Comparison of ENCODE assay signal across 8 mouse cellular contexts in the genomic region with DNA sequence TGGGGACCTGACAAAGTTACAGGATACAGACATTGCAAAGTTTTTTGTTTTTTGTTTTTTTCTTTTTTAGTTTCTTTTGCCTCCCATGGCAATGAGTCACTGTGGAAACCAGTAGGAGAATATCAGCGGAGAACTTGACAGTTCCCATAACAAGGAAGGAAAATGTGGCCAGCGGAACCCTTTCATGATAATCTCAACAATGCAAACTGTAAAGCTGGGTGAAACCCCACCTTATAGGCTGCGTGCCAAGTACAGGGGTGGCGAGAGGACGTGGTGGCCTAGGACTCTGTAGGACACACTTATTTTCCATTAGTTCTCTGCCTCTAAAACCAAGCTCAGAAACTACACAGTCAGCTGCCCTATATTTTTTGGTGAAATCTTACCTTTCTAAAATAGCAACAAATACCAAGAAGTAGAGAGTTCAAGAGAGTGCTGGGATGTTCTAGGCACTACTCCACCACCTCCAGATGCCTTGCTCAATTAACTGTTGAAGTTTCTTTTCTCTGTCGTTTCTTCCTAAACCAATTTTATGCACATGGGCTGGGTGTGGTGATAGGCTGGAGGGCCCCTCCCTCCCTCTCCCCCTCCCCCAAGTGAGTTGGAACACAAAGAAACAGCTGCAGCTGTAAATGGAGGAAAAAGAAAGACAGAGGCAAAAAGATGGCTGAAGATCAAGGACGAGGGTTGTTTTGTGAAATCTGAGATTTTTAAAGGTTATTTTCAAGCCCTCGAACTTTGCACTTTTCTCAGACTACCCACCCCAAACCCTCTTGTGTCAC.
DNase-seq lines count a peak whose midpoint lies in the region; ATAC-seq and TF ChIP-seq lines count a peak whose summit lies in the region.

No protein-coding gene starts in this region.

- H3K36me3 ChIP-seq in kidney, postnatal 0 days (ENCODE audit: insufficient read depth, low read length) = no peaks in the 10 kb centered on the region
- no peaks in the 10 kb centered on the region for H3K36me3 ChIP-seq in kidney, embryonic 15.5 days
- no peaks in the 10 kb centered on the region for H3K36me3 ChIP-seq in midbrain, embryonic 15.5 days (replicated peaks)

- H3K27me3 ChIP-seq in kidney, postnatal 0 days (ENCODE audit: insufficient read depth, low read length) = no peaks in the 10 kb centered on the region
- no peaks in the 10 kb centered on the region for H3K27me3 ChIP-seq in kidney, embryonic 15.5 days
- no peaks in the 10 kb centered on the region for H3K27me3 ChIP-seq in midbrain, embryonic 15.5 days (replicated peaks)

- H3K9me3 ChIP-seq in kidney, postnatal 0 days (replicated peaks; ENCODE audit: low read length) = no peaks in the 10 kb centered on the region
- no peaks in the 10 kb centered on the region for H3K9me3 ChIP-seq in kidney, embryonic 15.5 days (replicated peaks)
- no peaks in the 10 kb centered on the region for H3K9me3 ChIP-seq in midbrain, embryonic 15.5 days

- ATAC-seq in kidney, postnatal 0 days (replicated peaks; ENCODE audit: low FRiP score, low read depth) = no peak
- no peak for ATAC-seq in kidney, embryonic 15.5 days (replicated peaks; ENCODE audit: low FRiP score)
- peak; percentile 63 for ATAC-seq in activated CD4-positive, CD25-positive, alpha-beta regulatory T cell, adult 4 months
- peak; percentile 68 for ATAC-seq in megakaryocyte progenitor cell, adult 5-6 weeks (replicated peaks; ENCODE audit: poor library complexity)
- no peak for ATAC-seq in midbrain, embryonic 15.5 days (replicated peaks)

- H3K4me1 ChIP-seq in kidney, postnatal 0 days (replicated peaks; ENCODE audit: insufficient read depth, low read length) = no peaks in the 10 kb centered on the region
- no peaks in the 10 kb centered on the region for H3K4me1 ChIP-seq in kidney, embryonic 15.5 days
- no peaks in the 10 kb centered on the region for H3K4me1 ChIP-seq in midbrain, embryonic 15.5 days

- H3K4me2 ChIP-seq in kidney, postnatal 0 days (ENCODE audit: low read length) = no peak overlapping the region
- no peak overlapping the region for H3K4me2 ChIP-seq in kidney, embryonic 15.5 days
- no peak overlapping the region for H3K4me2 ChIP-seq in midbrain, embryonic 15.5 days

- WGBS in kidney, postnatal 0 days = 41% methylated on average over 8 of the region's 8 CpGs
- 49% methylated on average over 8 of the region's 8 CpGs for WGBS in kidney, embryonic 15.5 days
- WGBS in midbrain, embryonic 15.5 days = 64% methylated on average over 8 of the region's 8 CpGs

- no peak overlapping the region for H3K4me3 ChIP-seq in kidney, postnatal 0 days (replicated peaks; ENCODE audit: low read depth, low read length)
- no peak overlapping the region for H3K4me3 ChIP-seq in kidney, embryonic 15.5 days (replicated peaks)
- H3K4me3 ChIP-seq in midbrain, embryonic 15.5 days = no peak overlapping the region

- intact Hi-C loops in heart, postnatal 14 days (cut with DNase I) = no loop called here

- peak overlapping the region; percentile 42; the same call in 1 of the 2 replicates for H3K27ac ChIP-seq in kidney, postnatal 0 days
- no peak overlapping the region for H3K27ac ChIP-seq in kidney, embryonic 15.5 days
- no peak overlapping the region for H3K27ac ChIP-seq in midbrain, embryonic 15.5 days

- H3K9ac ChIP-seq in kidney, postnatal 0 days (ENCODE audit: low read depth, low read length) = no peak overlapping the region
- H3K9ac ChIP-seq in kidney, embryonic 15.5 days = no peak overlapping the region
- no peak overlapping the region for H3K9ac ChIP-seq in midbrain, embryonic 15.5 days

- no peak for TF ChIP-seq CTCF in kidney, postnatal 0 days (IDR thresholded peaks at IDR 0.05; ENCODE audit: low read depth)

- peak; percentile 61 for DNase-seq in kidney, postnatal 0 days (ENCODE audit: low spot score)
- DNase-seq in heart, postnatal 14 days = peak; percentile 56 to 65
- DNase-seq in spleen, adult 18-20 months = no peak
- DNase-seq in thymus, postnatal 14 days = no peak

Comparison
In these comparisons a context has a peak if more than half of its experiments do, and no peak if none do; other contexts are left out.
1. ATAC-seq: peak in activated CD4-positive, CD25-positive, alpha-beta regulatory T cell, adult 4 months (single experiment) and megakaryocyte progenitor cell, adult 5-6 weeks (single experiment); none in kidney, postnatal 0 days (single experiment), kidney, embryonic 15.5 days (single experiment) and midbrain, embryonic 15.5 days (single experiment).
2. DNase-seq: peak in kidney, postnatal 0 days (single experiment) and heart, postnatal 14 days (2 of 2); none in spleen, adult 18-20 months (0 of 2) and thymus, postnatal 14 days (single experiment).